Mouse (Mus musculus) erythroblast, embryonic 14.5 days (primary cell): ENCODE data around the gene Lrrc36.

Experiments
- GATA1 ChIP-seq: IDR thresholded peaks from 2 replicates; pipeline ENCODE4 v1.6.1; 2012; ENCODE audit warnings: low read length, inconsistent platforms, mixed read lengths
- TAL1 ChIP-seq: IDR thresholded peaks from 3 replicates; pipeline ENCODE4 v1.6.1; 2012; ENCODE audit warnings: low read length, inconsistent platforms, mixed read lengths

DNA sequence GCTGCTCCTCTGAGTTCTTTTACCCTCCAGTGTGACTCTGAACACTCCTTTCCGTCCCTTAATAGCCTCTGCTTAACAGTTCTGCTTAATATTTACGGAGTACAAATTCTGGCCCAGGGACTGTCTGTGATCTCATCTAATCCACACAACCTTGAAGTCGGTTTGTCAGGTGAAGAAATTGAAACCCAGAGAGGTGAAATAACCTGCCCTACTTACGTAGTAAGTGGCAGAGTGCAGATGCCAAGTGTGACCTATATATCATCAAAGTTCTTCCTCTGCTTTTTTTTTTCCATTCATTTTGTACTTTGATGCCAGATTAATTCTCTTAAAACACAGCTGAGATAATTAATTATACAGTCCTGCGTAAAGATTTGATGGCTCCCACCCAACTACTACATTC lies 20.8 kb downstream of the Lrrc36 start:
- TF ChIP-seq GATA1 (no peak), TAL1 (no peak)
